Mouse (Mus musculus): ENCODE data around the gene Gpr27.

Gene Gpr27

DNA sequence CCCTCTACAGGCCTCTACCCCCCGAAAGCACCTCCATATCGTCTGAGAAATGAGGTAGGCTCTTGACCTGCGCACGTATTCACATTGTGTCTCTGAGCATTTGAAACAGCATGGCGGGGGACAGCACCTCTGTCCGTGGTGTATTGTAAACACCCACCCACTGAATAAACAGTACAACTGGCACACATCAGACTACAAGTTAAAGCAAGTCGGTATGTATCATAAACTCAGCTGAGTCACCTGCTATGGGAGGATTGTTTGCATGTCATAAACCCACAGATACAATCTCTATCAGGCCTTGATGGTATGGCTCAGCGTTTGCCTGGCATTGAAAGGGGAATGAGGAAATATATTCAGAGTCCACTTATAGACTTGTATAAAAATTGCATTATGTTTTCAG is 15.2 kb upstream of the Gpr27 start:
- no peak for DNase-seq (ENCODE audit: low read depth, low spot score)

DNA sequence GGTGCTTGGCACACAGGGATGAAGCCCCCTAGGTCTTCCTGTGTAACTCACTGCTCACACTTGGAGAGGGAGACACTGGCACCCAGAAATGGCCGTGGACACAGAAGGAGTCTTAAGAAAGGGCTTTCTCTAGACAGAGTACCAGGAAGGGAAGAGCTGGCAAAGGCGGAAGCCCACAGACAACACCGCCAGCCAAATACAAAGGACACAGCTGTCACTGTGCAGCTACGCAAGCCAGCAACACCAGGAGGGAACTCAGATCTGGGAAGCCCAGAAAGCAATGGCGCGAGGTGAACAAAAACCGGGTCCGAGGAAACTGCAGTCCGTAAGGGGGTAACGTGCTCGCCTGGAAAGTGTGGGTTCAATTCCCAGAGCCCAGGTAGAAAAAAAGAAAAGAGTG is 14.4 kb upstream of the Gpr27 start:
- DNase-seq (ENCODE audit: low read depth, low spot score): no peak

DNA sequence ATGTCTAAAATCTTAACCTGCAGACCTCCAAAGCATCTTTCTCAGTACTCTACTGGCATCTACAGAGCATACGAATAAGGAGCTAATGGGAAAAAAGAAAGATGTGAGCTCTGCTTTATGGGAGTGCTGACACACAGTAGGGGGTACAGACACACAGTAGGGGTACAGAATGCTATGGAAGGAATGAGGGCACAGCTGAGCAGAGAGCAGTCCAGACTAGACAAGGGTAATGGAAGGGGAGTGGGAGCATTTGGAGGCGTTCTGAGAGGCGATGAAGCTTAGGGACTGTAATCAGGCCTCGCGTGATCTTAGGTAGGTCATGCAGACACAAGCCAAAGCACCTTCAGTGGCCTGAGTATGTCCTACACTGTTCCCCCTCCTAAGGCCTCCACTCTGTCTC is 8.5 kb upstream of the Gpr27 start:
- DNase-seq (ENCODE audit: low read depth, low spot score): no peak

DNA sequence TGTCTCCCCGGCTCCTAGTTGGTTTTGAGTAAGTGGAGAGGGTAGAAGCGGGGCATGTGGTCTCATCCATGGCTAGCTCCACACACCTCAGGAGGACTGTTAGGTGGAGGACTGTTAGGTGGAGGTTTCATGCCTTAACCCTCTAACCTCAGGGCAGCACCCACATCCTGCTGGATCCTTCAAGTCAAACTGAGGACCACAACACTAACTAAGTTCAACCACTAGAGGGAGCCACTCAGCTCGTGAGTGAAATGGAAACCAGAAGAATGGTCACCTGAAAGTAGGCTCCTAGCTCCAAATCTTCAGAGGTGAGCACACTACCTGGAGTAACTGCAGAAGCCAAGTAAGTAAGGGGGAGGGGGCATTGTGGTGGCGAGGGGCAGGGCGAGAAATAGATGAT is 7.6 kb upstream of the Gpr27 start:
- no peak for DNase-seq (ENCODE audit: low read depth, low spot score)

DNA sequence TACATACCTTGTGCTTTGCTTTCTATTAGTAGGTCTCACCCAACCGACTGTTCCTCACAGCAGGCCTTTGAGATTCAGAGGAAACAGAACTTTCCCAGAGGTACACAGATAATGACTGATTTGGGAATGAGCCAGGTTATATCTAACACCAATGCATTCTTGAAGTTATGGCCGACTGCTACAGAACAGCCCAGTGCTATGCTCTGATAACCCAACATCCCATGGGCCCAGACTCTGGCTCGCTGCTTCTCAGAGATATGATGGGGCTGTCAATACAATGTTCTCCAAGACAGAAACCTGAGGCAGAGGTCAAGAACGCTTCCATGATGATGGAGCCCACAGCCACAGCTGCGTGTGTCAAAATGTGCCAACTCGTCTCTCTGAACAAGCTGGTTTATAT is 4.0 kb upstream of the Gpr27 start:
- no peak for DNase-seq (ENCODE audit: low read depth, low spot score)

DNA sequence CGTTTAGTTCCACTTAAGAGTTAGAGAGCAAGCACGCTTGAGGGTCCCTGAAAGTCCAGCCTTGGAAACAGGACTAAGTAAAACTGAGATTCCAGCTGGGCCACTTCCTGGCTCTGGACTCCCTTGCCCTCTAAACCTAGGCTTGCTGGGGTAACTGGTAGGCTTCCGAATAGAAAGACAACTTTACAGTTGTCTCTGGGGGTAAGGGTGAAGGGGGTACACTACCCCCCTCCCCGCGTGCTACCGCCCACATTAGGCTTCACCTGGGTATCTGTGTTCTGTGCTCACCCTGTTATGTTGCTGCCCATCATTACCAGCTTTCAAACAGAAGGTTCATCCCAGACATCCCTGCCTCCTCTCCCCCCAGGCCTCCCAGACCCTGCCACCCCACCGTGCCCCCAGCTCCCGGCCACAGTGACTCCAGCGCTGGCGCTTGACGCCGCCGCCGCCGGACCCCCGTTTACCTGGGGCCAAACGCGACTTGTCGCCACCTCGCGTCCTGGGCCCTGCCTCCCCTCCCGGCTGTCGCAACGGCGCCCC is 743 bp upstream of the Gpr27 start:
- DNase-seq (ENCODE audit: low read depth, low spot score): no peak

DNA sequence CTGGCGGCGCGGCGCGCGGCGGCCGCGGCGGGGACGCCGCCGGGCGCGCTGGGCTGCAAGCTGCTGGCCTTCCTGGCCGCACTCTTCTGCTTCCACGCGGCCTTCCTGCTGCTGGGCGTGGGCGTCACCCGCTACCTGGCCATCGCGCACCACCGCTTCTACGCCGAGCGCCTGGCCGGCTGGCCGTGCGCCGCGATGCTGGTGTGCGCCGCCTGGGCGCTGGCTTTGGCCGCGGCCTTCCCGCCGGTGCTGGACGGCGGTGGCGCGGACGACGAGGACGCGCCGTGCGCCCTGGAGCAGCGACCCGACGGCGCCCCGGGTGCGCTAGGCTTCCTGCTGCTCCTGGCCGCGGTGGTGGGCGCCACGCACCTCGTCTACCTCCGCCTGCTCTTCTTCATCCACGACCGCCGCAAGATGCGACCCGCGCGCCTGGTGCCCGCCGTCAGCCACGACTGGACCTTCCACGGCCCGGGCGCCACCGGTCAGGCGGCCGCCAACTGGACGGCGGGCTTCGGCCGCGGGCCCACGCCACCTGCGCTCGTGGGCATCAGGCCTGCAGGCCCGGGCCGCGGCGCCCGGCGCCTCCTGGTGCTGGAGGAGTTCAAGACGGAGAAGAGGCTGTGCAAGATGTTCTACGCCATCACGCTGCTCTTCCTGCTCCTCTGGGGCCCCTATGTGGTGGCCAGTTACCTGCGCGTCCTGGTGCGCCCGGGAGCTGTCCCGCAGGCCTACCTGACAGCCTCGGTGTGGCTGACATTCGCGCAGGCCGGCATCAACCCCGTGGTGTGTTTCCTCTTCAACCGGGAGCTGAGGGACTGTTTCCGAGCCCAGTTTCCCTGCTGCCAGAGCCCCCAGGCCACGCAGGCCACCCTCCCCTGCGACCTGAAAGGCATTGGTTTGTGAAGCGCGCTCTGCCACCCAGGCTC is 700 bp downstream of the Gpr27 start:
- no peak for DNase-seq (ENCODE audit: low read depth, low spot score)

DNA sequence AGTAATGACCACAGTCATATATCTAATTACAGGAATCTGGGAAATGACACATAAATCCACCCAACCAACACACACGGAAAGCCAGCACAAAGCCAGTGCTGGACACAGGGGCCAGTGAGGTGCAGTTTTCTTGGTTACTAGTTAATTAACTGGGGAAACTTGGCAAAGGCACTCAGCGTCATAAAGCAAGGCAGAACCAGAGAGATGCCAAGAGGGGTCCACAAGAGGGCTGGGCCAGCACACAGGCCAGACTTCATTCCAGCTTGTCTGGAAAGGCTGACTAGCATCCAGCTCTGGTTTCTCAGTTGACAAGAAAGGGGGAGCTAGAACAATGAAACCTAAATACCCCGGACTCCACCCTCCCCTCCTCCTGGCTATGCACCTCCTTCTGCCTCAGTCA is 8.0 kb downstream of the Gpr27 start:
- no peak for DNase-seq (ENCODE audit: low read depth, low spot score)

DNA sequence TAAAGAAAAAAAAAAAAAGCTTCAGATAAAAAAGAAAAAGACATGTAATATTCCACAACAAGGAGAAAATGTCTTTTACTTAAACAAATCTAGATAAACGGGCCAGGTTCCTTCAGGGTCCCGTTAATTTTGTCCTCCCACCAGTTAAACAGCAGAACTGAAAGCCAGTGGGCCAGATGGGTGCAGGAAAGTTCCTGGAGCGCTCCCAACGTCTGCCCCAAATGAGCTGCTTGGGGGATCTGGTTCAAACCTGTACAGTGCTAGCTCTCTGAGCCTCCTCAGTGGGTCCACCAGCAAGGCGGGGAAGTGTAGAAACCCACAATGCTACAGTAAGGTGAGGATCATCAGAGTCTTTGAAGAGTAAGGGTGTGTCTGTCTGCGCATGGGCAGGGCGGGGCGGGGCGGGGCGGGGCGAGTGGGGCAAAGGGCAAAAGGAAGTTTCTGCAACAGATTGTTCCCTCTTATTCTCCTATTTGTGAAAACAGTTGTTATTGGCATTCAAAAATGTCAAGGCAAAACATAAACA is 19.2 kb downstream of the Gpr27 start:
- DNase-seq (ENCODE audit: low read depth, low spot score): no peak

DNA sequence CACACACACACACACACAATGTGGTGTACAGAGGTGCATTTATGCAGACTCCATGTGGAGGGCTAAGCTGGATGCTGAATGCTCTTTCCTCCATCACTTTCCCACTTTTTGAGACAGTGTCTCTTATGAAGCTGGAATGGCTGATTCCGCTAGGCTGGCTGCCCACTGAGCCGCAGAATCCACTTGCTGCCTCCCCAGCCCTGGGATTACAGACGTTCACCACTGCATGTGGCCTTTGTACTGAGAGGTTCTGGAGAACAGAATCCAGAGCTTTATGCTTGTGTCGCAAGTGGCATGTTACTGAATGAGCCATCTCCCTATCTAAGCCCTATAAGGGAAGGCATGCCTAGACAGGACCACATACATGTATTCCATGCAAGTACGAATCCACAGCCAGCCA is 20.8 kb downstream of the Gpr27 start:
- no peak for DNase-seq (ENCODE audit: low read depth, low spot score)

DNA sequence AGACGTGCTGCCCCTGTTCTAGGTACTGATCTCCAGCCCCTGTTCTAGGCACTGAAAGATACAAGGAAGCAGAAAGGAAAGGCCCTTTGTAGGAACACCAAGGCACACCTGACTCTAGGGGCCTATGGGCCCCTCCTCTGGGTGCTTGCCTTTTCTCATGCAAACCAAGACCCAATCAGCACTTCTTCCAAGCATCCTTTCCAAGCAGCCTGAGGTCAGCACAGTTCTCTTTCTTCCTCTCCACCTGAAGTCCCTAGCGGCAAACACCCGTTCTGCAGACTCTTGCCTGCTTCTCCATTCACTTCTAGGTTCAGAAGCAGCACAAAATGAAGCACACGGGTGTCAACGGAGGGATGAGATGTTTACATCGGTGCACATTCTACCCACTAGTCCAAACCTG is 22.7 kb downstream of the Gpr27 start:
- no peak for DNase-seq (ENCODE audit: low read depth, low spot score)

DNA sequence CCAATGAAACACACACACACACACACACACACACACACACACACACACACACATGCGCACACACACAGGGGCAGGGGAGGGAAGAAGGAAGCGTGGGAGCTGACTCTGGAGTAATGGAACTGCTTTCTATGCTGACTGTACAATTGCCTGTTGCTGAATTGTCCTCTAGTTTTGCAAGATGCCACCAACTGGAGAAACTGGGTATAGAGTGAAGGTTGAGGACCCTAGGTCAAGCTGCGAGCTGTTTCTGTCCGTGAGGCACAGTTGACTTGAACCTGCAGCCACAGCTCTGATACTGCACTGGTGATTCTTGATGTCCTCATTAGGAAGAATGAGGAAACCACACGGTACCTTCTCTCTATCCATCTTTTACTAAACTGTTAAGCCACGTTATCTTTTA is 23.4 kb downstream of the Gpr27 start:
- DNase-seq (ENCODE audit: low read depth, low spot score): no peak

DNA sequence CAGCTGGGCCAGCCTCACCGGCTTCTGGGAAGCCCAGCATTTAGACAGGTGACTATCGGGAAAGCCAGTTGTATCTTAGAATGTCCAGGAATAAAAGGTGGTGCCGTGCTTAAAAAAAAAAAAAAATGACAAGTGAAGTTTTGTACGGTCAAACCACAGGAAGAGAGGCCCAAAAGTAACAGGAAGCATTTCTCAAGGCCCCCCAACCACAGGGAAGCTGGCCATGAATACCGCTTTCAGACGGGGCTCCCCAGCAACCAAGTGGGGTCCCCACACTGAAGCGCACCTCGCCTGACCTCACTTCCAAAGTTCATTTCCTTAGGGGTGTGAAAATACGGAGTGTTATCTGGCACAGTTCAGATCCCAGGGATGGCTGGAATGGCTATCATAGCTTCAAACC is 28.6 kb downstream of the Gpr27 start:
- DNase-seq (ENCODE audit: low read depth, low spot score): no peak

DNA sequence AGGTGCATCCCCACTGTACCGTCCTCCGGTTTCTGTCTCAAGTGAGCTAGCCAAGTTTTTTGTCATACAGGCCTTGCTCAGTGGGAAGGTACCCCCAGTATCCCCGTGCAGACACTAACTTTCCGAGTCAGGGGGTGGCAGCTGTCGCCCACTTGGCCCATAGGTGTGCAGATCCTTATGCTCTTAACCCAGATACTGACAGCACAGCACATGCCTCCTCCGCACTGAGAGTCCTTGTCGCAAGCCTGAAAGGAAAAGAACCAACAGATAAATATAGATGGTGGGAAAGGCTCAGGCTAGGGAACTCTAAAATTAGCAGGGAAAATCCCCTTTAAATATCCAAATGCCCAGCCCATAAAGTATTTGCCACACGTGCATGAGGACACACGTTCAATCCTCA is 29.9 kb downstream of the Gpr27 start:
- DNase-seq (ENCODE audit: low read depth, low spot score): no peak

DNA sequence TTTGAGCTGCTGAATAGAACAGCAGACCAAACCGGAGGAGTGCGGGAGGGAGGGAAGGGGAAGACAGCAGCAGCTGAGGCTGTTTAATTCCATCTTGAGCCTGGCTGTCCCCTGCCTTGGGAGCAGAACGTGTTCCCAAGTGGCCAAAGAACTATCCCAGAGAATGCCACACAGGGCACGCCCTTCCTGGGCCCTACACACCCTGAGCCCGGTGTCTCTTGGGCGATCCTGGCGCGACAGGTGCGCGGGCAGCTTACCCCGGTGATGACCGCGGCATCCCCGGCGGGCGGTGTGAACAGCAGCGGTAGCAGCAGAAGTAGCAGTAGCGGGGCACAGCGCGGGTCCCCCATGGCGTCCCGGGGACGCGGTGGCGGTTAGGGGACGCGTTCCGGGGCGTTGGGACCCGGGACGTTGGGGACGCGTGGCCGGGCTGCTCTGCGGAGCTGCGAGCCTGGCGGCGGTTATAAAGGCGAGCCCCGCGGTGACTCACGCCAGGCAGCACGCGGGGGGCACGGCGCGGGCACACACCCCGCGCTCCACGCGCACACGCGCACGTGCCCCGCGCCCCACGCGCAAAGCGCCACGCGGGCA is 33.6 kb downstream of the Gpr27 start, which contains the start of gene Prok2:
Gene Prok2, minus strand, starts transcription at position 422 of the 591 bp plus-strand sequence.
- DNase-seq (ENCODE audit: low read depth, low spot score): no peak

DNA sequence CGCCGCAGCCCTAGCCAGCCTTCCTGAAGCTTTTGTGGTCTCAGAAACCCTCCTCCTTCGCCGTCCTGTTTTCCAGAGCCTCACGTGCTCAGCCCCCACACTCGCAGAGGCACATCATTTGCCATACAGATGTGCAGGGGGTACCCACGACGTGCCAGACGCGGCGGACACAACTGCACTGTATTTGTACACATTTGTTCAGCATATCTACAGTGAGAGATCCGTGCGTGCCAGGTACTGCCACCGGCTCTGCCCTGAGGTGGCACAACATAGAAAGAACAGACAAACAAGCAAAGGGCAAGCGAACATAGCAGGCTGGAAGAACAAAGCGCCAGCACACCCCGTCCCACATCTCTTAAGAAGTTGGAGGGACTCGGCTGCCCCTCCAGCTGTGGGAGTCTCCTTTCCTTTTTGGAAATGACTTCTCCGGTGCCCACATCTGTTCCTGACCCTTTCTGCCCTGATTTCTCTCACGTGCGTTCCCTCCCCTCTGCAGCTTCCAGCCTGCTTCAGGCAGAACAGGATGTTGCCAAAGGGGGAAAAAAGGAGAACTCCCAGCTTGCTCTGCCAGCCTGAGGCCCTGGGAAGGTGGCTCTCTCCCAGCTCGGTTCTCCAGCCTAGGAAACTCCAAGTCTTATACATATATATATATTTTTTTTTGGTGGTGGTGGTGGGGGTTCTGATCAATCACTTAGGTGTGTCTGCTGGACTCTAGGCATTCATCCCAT is 34.3 kb downstream of the Gpr27 start:
- DNase-seq (ENCODE audit: low read depth, low spot score): no peak

DNA sequence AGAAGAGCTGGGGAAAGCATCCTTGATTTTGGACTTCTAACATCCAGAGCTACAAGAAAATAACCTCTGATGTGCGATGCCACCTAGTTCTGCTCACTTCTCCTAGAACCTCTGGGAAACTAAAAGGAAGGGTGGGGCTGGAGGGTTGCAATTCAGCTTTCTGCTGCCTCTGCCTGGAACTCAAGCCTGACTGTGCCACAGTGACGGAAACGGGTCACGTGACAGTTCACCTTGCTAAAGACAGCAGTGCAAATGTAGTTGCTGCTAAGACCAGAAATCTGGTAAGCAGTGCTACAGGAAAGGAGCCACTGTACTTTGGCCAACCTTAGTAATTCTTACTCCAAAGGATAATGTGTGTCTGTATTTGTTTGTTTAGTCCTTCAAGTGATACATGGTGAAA is 37.4 kb downstream of the Gpr27 start:
- no peak for DNase-seq (ENCODE audit: low read depth, low spot score)

DNA sequence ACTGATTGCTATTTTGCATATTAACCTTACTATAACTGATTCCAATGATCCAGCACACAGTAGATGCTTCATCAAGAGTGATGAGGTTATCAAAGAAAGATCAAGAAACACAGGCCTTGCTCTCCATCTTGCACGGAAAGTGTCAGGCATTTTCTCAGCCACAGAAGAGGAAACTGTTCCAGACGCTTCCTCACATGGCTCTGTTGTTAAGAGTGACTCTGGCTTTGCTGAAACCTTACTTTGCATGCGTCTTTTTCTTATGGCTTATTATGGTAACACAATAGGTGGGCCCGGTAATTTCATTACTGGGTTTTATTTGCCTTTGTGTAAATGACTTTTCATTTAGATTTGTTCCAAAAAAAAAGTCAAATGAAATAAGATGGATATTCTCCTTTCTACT is 39.4 kb downstream of the Gpr27 start:
- DNase-seq (ENCODE audit: low read depth, low spot score): no peak

DNA sequence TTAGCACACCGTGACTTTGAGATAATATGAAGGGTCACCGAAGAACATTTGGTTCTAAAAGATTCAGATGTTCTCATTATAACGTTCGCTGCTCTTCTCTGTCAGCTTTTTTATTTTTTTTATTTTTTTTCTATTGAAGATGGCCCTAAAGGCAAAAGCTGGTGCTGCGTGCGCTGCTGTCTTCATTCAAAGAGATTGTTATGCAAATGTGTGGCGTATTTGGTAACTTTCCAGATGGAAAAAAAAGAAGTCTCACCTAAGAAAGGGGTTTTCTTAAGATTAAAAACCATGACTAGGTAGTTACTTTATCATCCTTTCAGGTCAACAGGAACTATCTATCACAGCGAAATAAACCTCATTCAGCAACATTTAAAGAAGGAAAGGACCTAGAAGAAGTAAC is 40.2 kb downstream of the Gpr27 start:
- no peak for DNase-seq (ENCODE audit: low read depth, low spot score)

DNA sequence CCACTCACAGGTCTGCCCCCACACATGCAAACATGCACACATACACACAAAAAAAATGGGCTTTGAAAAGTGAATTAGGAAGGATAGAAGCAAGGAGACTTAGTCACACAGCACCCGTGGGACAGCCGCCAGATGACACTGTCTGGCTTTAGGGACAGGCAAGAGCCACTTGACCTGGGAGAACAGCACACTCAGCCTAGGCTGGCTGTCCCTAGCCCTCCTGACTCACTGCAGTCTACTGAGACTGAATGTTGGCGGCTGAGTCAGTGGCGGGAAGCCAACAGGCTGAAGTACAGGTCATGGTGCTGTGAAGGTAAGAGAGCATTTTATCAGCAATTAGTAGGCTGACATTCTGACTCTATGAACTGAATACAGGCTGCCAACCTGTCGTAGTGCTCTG is 42.2 kb downstream of the Gpr27 start:
- no peak for DNase-seq (ENCODE audit: low read depth, low spot score)

DNA sequence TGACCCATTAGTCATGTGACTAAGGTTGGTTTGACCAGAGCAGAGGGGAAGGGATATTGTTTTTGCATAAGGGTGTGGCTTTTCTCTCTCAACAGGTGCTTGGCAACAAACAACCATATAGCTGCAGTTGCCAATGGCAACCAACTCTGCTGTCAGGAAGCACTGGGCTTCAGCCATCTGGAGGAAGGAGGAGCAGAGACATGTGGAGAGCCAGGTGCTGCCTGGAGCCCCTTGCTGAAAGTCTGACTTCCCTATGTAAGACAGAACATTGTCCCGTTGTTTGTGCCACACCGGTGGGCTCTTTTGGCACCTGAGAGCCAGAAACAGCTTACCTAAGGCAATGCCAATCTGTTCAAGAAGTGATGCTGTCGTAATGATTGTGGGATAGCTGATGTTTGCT is 50.4 kb downstream of the Gpr27 start:
- no peak for DNase-seq (ENCODE audit: low read depth, low spot score)

All from retina, adult 2 months (tissue).